Mouse (Mus musculus): Measurements from ENCODE around the gene Dcst1. TPM values are rescaled to one million over a fixed set of nuclear protein-coding genes. Genes with fewer than 3 reads are reported as not detected.

Dcst1 gene
- polyA plus RNA-seq, 1 experiment = 2.2 TPM

DNA sequence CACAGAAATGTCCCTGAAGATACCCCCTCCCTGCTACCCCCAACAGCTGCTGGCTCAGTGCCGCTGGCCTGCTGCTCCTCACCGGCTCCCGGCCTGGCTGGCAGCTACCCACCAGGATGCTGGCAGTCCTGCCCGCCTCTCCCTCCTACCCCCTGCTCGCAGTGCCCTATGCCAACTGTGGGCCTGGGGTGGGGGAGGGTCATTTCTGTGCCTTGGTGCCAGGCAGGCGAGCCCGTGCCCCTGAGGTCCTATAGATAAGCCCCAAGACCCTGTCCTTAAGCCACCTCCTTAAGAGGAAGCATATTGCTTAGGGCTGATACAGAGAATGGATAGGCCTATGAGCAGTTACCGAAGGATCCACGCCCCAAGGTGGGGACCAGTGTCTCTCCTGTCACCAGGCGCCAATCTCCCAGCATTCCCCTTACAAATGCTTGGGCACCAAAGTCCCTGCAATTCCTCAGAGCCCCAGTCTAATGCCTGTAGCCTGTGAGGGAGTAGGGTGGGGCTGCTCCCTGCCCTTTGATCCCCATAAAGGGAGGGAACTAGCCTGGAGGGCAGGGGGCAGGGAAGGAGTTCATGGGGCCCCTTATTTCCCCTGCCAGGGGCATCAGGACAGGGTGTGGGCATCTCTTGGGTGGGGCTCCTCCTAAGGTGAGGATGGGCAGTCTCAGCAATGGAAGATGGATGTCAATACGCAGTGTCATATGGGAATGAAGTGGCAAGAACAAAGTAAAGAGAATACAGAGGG lies 23.3 kb upstream of the Dcst1 start:
- Histone ChIP-seq H3K36me3 (ENCODE audit: control insufficient read depth, insufficient read depth, low read length) (no peaks in the 10 kb centered on the region), H3K27ac (ENCODE audit: insufficient read depth, low read depth, low read length) (no peak overlapping the region), H3K4me1 (ENCODE audit: control insufficient read depth, insufficient read depth, low read length) (peaks cover 35% of the 10 kb centered on the region), H3K27me3 (replicated peaks; ENCODE audit: control insufficient read depth, insufficient read depth, low read length) (no peaks in the 10 kb centered on the region), H3K4me3 (ENCODE audit: insufficient read depth, low read depth, low read length) (no peak overlapping the region)
- TF ChIP-seq POLR2A (IDR thresholded peaks at IDR 0.05; ENCODE audit: low read depth, low read length) (no peak), CTCF (conservative IDR thresholded peaks at IDR 0.05; ENCODE audit: insufficient read depth, insufficient read length, low read depth, low read length) (no peak)
- DNase-seq = peak; percentile 73
- WGBS = 36% methylated on average over 11 of the region's 11 CpGs

DNA sequence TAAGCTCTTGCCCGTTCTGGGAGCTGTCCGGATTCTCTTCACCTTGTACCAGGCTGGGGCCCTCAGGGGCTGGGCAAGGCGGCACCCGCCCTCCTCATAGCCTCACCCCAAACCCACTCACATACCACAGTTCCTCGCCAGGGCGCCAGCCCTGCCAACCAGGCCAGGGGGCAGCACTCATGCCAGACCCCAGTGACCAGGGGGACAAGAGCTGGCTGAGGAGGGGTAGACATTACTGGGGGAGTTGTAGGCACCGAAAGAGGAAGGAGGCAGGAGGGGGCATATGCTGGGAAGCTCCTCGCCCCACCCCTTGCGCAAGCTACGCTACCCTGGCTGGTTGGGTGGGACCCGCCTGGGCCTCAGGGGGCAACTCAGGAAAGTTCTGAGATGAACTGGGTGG lies 22.6 kb upstream of the Dcst1 start:
- Histone ChIP-seq H3K27me3 (replicated peaks; ENCODE audit: control insufficient read depth, insufficient read depth, low read length) (no peaks in the 10 kb centered on the region), H3K4me3 (ENCODE audit: insufficient read depth, low read depth, low read length) (no peak overlapping the region), H3K27ac (ENCODE audit: insufficient read depth, low read depth, low read length) (no peak overlapping the region), H3K4me1 (ENCODE audit: control insufficient read depth, insufficient read depth, low read length) (peaks cover 35% of the 10 kb centered on the region), H3K36me3 (ENCODE audit: control insufficient read depth, insufficient read depth, low read length) (no peaks in the 10 kb centered on the region)
- peak; percentile 26 for DNase-seq
- no peak for TF ChIP-seq CTCF (conservative IDR thresholded peaks at IDR 0.05; ENCODE audit: insufficient read depth, insufficient read length, low read depth, low read length)
- no peak for TF ChIP-seq POLR2A (IDR thresholded peaks at IDR 0.05; ENCODE audit: low read depth, low read length)
- WGBS = 73% methylated on average over 11 of the region's 11 CpGs

GRCm38 (mm10) chr3:89386438-89387420 lies 21.7 kb upstream of the Dcst1 start:
- Histone ChIP-seq H3K4me1 (ENCODE audit: control insufficient read depth, insufficient read depth, low read length) (peaks cover 37% of the 10 kb centered on the region), H3K27ac (ENCODE audit: insufficient read depth, low read depth, low read length) (no peak overlapping the region)
- 58% methylated on average over 17 of the region's 17 CpGs for WGBS

GRCm38 (mm10) chr3:89385451-89385850 lies 20.4 kb upstream of the Dcst1 start:
- Histone ChIP-seq H3K4me1 (ENCODE audit: control insufficient read depth, insufficient read depth, low read length) (peaks cover 30% of the 10 kb centered on the region), H3K27ac (ENCODE audit: insufficient read depth, low read depth, low read length) (no peak overlapping the region), H3K4me3 (ENCODE audit: insufficient read depth, low read depth, low read length) (no peak overlapping the region), H3K27me3 (replicated peaks; ENCODE audit: control insufficient read depth, insufficient read depth, low read length) (no peaks in the 10 kb centered on the region), H3K36me3 (ENCODE audit: control insufficient read depth, insufficient read depth, low read length) (no peaks in the 10 kb centered on the region)
- TF ChIP-seq POLR2A (IDR thresholded peaks at IDR 0.05; ENCODE audit: low read depth, low read length) = no peak
- no peak for TF ChIP-seq CTCF (conservative IDR thresholded peaks at IDR 0.05; ENCODE audit: insufficient read depth, insufficient read length, low read depth, low read length)
- WGBS = 77% methylated on average over 11 of the region's 11 CpGs
- DNase-seq = no peak

More at GRCm38 (mm10) chr3:89386438-89387420, 21.7 kb upstream of the Dcst1 start:
- Histone ChIP-seq H3K36me3 (ENCODE audit: control insufficient read depth, insufficient read depth, low read length) (no peaks in the 10 kb centered on the region), H3K27me3 (replicated peaks; ENCODE audit: control insufficient read depth, insufficient read depth, low read length) (no peaks in the 10 kb centered on the region), H3K4me3 (ENCODE audit: insufficient read depth, low read depth, low read length) (no peak overlapping the region)
- no peak for TF ChIP-seq CTCF (conservative IDR thresholded peaks at IDR 0.05; ENCODE audit: insufficient read depth, insufficient read length, low read depth, low read length)
- DNase-seq = peak; percentile 21

DNA sequence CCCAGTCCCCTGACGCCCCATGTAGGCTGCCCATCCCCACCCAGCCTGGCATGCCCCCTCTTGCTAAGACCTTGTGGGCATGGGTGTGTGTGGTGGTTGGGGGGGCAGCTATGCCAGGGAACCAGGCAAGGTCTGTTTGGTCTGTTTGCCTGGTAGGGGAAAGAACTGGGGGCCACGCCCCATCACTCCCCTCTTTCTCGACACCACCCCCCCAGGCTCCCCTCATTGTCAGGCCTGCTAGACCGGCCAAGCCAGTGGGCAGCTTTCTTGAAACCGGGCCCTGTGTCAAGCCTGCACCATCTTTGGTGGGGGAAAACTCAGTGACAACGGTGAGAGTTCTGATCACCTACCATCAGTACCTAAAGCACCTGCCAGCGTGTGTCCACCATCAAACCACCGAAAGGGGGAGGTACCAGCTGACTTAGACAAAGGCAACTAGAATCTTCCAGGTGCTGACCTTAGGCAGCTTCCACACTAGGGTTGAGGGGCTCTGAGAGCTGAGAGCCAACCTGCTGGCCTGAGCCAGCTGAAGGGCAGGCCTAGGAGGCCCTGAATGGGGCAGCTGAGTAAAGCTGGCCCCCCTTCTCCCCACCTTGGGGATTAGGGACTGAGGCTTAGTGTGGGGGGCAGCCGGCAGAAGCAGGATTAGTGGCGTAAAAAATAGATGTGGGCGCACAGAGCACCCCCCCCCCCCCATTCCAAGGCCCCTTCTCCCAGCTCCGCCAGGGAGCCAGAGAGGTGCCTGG lies 19.5 kb upstream of the Dcst1 start:
- no peak overlapping the region for H3K4me3 ChIP-seq (ENCODE audit: insufficient read depth, low read depth, low read length)
- H3K27me3 ChIP-seq (replicated peaks; ENCODE audit: control insufficient read depth, insufficient read depth, low read length) = no peaks in the 10 kb centered on the region
- H3K27ac ChIP-seq (ENCODE audit: insufficient read depth, low read depth, low read length) = no peak overlapping the region
- no peak for TF ChIP-seq CTCF (conservative IDR thresholded peaks at IDR 0.05; ENCODE audit: insufficient read depth, insufficient read length, low read depth, low read length)
- no peak for TF ChIP-seq POLR2A (IDR thresholded peaks at IDR 0.05; ENCODE audit: low read depth, low read length)
- DNase-seq = no peak
- peaks cover 22% of the 10 kb centered on the region; the same call in 1 of the 2 replicates for H3K4me1 ChIP-seq (ENCODE audit: control insufficient read depth, insufficient read depth, low read length)
- WGBS = 80% methylated on average over 11 of the region's 12 CpGs
- H3K36me3 ChIP-seq (ENCODE audit: control insufficient read depth, insufficient read depth, low read length) = no peaks in the 10 kb centered on the region

DNA sequence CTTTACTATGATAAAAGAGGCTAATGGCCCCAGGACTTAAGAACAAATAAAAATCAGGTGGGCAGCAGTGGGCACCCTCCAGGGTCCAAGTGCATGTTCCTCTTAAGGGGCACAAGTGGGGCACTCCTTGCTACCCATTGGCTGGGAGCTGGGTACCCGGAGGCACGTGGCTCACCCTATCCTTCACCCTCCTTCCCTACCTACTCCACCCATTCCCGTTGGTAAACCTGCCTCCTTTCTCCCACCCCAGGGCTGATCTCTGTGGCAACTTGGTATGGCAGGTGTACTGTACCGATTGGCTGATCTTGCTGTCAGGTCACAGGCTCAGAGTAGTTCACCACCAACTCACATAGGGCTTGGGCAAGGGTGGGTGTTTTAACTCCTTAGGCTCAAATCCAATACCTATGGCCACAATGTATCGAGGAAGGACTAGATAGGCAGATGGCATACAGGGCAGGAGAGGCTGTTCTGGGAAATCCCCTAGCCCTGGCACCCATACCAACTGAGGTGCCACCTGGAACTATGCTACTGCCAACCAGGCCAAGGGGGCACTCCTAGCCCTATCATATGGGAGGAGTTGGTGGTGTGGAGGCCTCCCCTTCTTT lies 18.7 kb upstream of the Dcst1 start:
- Histone ChIP-seq H3K27ac (ENCODE audit: insufficient read depth, low read depth, low read length) (no peak overlapping the region), H3K27me3 (replicated peaks; ENCODE audit: control insufficient read depth, insufficient read depth, low read length) (no peaks in the 10 kb centered on the region), H3K4me3 (ENCODE audit: insufficient read depth, low read depth, low read length) (no peak overlapping the region), H3K36me3 (ENCODE audit: control insufficient read depth, insufficient read depth, low read length) (0 out of 2 replicates have a peak, but pooled peaks cover 1% of the 10 kb centered on the region), H3K4me1 (ENCODE audit: control insufficient read depth, insufficient read depth, low read length) (peaks cover 17% of the 10 kb centered on the region; the same call in 1 of the 2 replicates)
- DNase-seq = no peak
- 80% methylated on average over 5 of the region's 5 CpGs for WGBS
- no peak for TF ChIP-seq POLR2A (IDR thresholded peaks at IDR 0.05; ENCODE audit: low read depth, low read length)
- TF ChIP-seq CTCF (conservative IDR thresholded peaks at IDR 0.05; ENCODE audit: insufficient read depth, insufficient read length, low read depth, low read length) = no peak

All from kidney, adult 2 months (tissue).